Mouse (Mus musculus) liver, embryonic 14.5 days (tissue): Measurements from ENCODE around the gene Orc3.

ENCODE experiments used
- CTCF ChIP-seq: IDR thresholded peaks from 2 replicates; pipeline ENCODE4 v1.5.1; 2016; ENCODE audit warnings: antibody characterized with exemption, low read depth, control low read depth
- EP300 ChIP-seq: IDR thresholded peaks from 2 replicates; pipeline ENCODE4 v1.6.1; 2016; ENCODE audit warnings: antibody characterized with exemption, low read depth

GRCm38 (mm10) chr4:34579215-34579614 is 35.5 kb downstream of the Orc3 start:
- TF ChIP-seq CTCF = no peak
- TF ChIP-seq EP300 = no peak
